Mouse (Mus musculus) urinary bladder, postnatal 36 days (tissue): Measurements from ENCODE around the gene Fabp3.

Source experiments
- DNase-seq, 2 experiments: peaks; one replicate each; pipeline ENCODE4 v3.0.0; 2022; ENCODE audit warnings: low spot score in 2 of 2, mixed read lengths in 1 of 2

Gene Fabp3

GRCm38 (mm10) chr4:130294513-130294912 is 13.9 kb upstream of the Fabp3 start:
- no peak for DNase-seq

GRCm38 (mm10) chr4:130295047-130295745 is 13.2 kb upstream of the Fabp3 start:
- DNase-seq, result no peak

- DNase-seq, result no peak
These were observed 12.0 kb upstream of the Fabp3 start for GRCm38 (mm10) chr4:130296243-130296965.

- DNase-seq, result no peak
These were observed 11.3 kb upstream of the Fabp3 start for GRCm38 (mm10) chr4:130297123-130297529.

GRCm38 (mm10) chr4:130298877-130299628 is 9.3 kb upstream of the Fabp3 start:
- DNase-seq, result no peak

GRCm38 (mm10) chr4:130299629-130300018 is 8.8 kb upstream of the Fabp3 start:
- DNase-seq, result no peak

GRCm38 (mm10) chr4:130302285-130302870 is 6.0 kb upstream of the Fabp3 start:
- DNase-seq, result no peak

- DNase-seq, result no peak
These were observed 3.6 kb upstream of the Fabp3 start for GRCm38 (mm10) chr4:130304746-130305145.

- DNase-seq, result peak in 1 of 2 experiments; percentile 31
These were observed 1.4 kb upstream of the Fabp3 start for GRCm38 (mm10) chr4:130306796-130307630.

GRCm38 (mm10) chr4:130307851-130308230 is 554 bp upstream of the Fabp3 start:
- peak in 1 of 2 experiments; percentile 31 for DNase-seq

GRCm38 (mm10) chr4:130309254-130309653 is 859 bp downstream of the Fabp3 start:
- DNase-seq, result no peak

GRCm38 (mm10) chr4:130312526-130312925 is 4.1 kb downstream of the Fabp3 start:
- DNase-seq, result no peak

- no peak for DNase-seq
These were observed 5.2 kb downstream of the Fabp3 start for GRCm38 (mm10) chr4:130313552-130313951.

- DNase-seq, result no peak
These were observed 7.6 kb downstream of the Fabp3 start for GRCm38 (mm10) chr4:130315771-130316527.

- DNase-seq, result no peak
These were observed 8.3 kb downstream of the Fabp3 start for GRCm38 (mm10) chr4:130316691-130317090.

GRCm38 (mm10) chr4:130318122-130318521 is 9.7 kb downstream of the Fabp3 start:
- DNase-seq, result no peak

GRCm38 (mm10) chr4:130319564-130319963 is 11.2 kb downstream of the Fabp3 start:
- DNase-seq, result no peak

GRCm38 (mm10) chr4:130321640-130322039 is 13.2 kb downstream of the Fabp3 start:
- DNase-seq, result no peak

- DNase-seq, result no peak
These were observed 14.2 kb downstream of the Fabp3 start for GRCm38 (mm10) chr4:130322567-130322966.

GRCm38 (mm10) chr4:130323165-130323564 is 14.8 kb downstream of the Fabp3 start:
- DNase-seq, result no peak
